Mouse (Mus musculus): ENCODE results near the gene Tenm4. TPM values are rescaled to one million over a fixed set of nuclear protein-coding genes. Genes with fewer than 3 reads are reported as not detected.
A peak's percentile ranks its signal among the peaks of the same experiment; 100 is the strongest.

Gene Tenm4
- polyA plus RNA-seq, 1 experiment from 2014 or later = 14.3 TPM

DNA sequence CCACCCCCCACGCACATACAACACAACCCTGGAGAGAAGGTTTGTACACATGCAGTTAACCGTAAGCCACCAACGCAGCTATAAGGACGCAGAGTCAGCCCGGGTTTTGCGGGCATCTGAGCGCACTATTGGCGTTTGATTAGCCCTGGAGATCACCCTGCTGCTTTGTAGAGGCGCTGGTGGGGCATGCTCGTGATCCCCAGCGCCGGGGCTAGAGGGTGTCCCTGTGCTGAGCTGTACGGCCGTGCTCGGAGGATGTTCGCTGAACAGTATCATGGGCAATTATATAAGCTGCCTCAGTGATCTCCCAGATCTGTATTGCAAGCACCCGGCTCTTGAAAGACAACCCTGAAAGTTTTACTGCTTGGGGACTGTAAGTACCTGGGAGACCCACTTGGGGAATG lies 40.6 kb downstream of the Tenm4 start:
- Histone ChIP-seq H3K27me3 (replicated peaks; ENCODE audit: control insufficient read depth, insufficient read depth, low read length) (peaks cover 17% of the 10 kb centered on the region; the same call in 1 of the 2 replicates), H3K36me3 (ENCODE audit: control insufficient read depth, insufficient read depth, low read length) (no peaks in the 10 kb centered on the region), H3K9ac (ENCODE audit: low read depth, low read length) (peak overlapping the region; percentile 73), H3K4me1 (ENCODE audit: control insufficient read depth, insufficient read depth, low read length) (peaks cover 23% of the 10 kb centered on the region), H3K9me3 (ENCODE audit: control insufficient read depth, low read length) (no peaks in the 10 kb centered on the region), H3K4me3 (ENCODE audit: low read length) (peak overlapping the region; percentile 60), H3K4me2 (ENCODE audit: low read depth, low read length) (peak overlapping the region; percentile 96), H3K27ac (ENCODE audit: low read length) (no peak overlapping the region)
- under 1% methylated on average over 17 of the region's 17 CpGs for WGBS
- ATAC-seq = no peak

DNA sequence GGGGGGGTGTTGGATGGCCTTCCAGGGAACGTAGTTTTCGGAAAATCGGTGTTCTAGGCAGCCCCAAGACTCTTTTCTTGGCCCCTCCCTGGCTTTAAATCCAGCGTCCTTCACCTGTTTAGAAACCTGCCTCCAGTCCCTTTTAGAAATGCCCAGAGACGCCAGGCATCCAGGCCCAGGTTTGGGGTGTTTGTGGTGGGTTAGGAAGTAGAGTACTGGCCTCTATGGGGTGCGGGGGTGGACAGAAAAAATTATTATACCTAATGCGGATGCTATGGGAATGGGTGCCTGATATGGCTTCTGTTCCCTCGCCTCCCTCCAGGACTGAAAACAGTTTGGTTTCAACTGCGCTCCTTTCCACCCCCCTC lies 41.2 kb downstream of the Tenm4 start:
- 6% methylated on average over 9 of the region's 9 CpGs for WGBS
- Histone ChIP-seq H3K9me3 (ENCODE audit: control insufficient read depth, low read length) (no peaks in the 10 kb centered on the region), H3K9ac (ENCODE audit: low read depth, low read length) (peak overlapping the region; percentile 73), H3K27ac (ENCODE audit: low read length) (peak overlapping the region; percentile 41; the same call in 1 of the 2 replicates), H3K36me3 (ENCODE audit: control insufficient read depth, insufficient read depth, low read length) (no peaks in the 10 kb centered on the region), H3K4me3 (ENCODE audit: low read length) (peak overlapping the region; percentile 60), H3K27me3 (replicated peaks; ENCODE audit: control insufficient read depth, insufficient read depth, low read length) (peaks cover 17% of the 10 kb centered on the region; the same call in 1 of the 2 replicates), H3K4me2 (ENCODE audit: low read depth, low read length) (peak overlapping the region; percentile 96), H3K4me1 (ENCODE audit: control insufficient read depth, insufficient read depth, low read length) (peaks cover 23% of the 10 kb centered on the region)
- no peak for ATAC-seq

- Histone ChIP-seq H3K4me1 (ENCODE audit: control insufficient read depth, insufficient read depth, low read length) (peaks cover 23% of the 10 kb centered on the region), H3K27me3 (replicated peaks; ENCODE audit: control insufficient read depth, insufficient read depth, low read length) (peaks cover 17% of the 10 kb centered on the region; the same call in 1 of the 2 replicates), H3K9me3 (ENCODE audit: control insufficient read depth, low read length) (no peaks in the 10 kb centered on the region), H3K36me3 (ENCODE audit: control insufficient read depth, insufficient read depth, low read length) (no peaks in the 10 kb centered on the region), H3K4me2 (ENCODE audit: low read depth, low read length) (peak overlapping the region; percentile 96), H3K27ac (ENCODE audit: low read length) (peak overlapping the region; percentile 41; the same call in 1 of the 2 replicates), H3K9ac (ENCODE audit: low read depth, low read length) (peak overlapping the region; percentile 73), H3K4me3 (ENCODE audit: low read length) (peak overlapping the region; percentile 60)
- ATAC-seq = peak; percentile 34
- under 1% methylated on average over 46 of the region's 48 CpGs for WGBS
Observed at GRCm38 (mm10) chr7:96212592-96213541, 41.8 kb downstream of the Tenm4 start.

DNA sequence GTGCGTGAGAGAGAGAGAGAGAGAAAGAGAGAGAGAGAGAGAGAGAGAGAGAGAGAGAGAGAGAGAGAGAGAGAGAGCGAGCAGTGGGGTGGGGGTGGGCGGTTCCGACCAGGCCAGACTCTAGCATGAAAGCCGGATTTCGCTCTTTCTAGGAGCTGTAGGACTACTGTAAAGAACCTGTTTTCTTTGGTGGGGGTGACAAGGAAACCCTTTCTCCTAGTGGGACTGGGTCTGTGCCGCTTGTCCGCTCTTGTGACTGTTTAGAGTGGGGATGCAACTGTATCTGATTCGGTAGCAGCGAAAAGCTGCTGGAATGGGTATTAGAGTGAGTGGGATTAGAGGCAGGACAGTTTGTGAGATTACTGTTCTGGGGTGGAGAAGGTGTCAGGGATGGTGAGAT lies 42.7 kb downstream of the Tenm4 start:
- Histone ChIP-seq H3K9ac (ENCODE audit: low read depth, low read length) (0 out of 2 replicates have a peak overlapping the region, but pooled peaks have one; percentile 33), H3K27ac (ENCODE audit: low read length) (no peak overlapping the region), H3K4me2 (ENCODE audit: low read depth, low read length) (peak overlapping the region; percentile 96), H3K36me3 (ENCODE audit: control insufficient read depth, insufficient read depth, low read length) (no peaks in the 10 kb centered on the region), H3K4me3 (ENCODE audit: low read length) (peak overlapping the region; percentile 60), H3K9me3 (ENCODE audit: control insufficient read depth, low read length) (no peaks in the 10 kb centered on the region), H3K27me3 (replicated peaks; ENCODE audit: control insufficient read depth, insufficient read depth, low read length) (peaks cover 15% of the 10 kb centered on the region; the same call in 1 of the 2 replicates), H3K4me1 (ENCODE audit: control insufficient read depth, insufficient read depth, low read length) (peaks cover 23% of the 10 kb centered on the region)
- WGBS = 43% methylated on average over 9 of the region's 10 CpGs
- no peak for ATAC-seq

GRCm38 (mm10) chr7:96214876-96215275 lies 43.8 kb downstream of the Tenm4 start:
- H3K9me3 ChIP-seq (ENCODE audit: control insufficient read depth, low read length) = no peaks in the 10 kb centered on the region
- 55% methylated on average over 2 of the region's 2 CpGs for WGBS
- no peak for ATAC-seq

GRCm38 (mm10) chr7:96215894-96216509 lies 45.0 kb downstream of the Tenm4 start:
- 49% methylated on average over 5 of the region's 5 CpGs for WGBS
- Histone ChIP-seq H3K4me2 (ENCODE audit: low read depth, low read length) (no peak overlapping the region), H3K36me3 (ENCODE audit: control insufficient read depth, insufficient read depth, low read length) (no peaks in the 10 kb centered on the region), H3K9ac (ENCODE audit: low read depth, low read length) (no peak overlapping the region), H3K9me3 (ENCODE audit: control insufficient read depth, low read length) (no peaks in the 10 kb centered on the region), H3K4me1 (ENCODE audit: control insufficient read depth, insufficient read depth, low read length) (peaks cover 23% of the 10 kb centered on the region), H3K27ac (ENCODE audit: low read length) (no peak overlapping the region), H3K4me3 (ENCODE audit: low read length) (no peak overlapping the region), H3K27me3 (replicated peaks; ENCODE audit: control insufficient read depth, insufficient read depth, low read length) (peaks cover 7% of the 10 kb centered on the region; the same call in 1 of the 2 replicates)
- ATAC-seq = no peak

More at GRCm38 (mm10) chr7:96214876-96215275, 43.8 kb downstream of the Tenm4 start:
- H3K27me3 ChIP-seq (replicated peaks; ENCODE audit: control insufficient read depth, insufficient read depth, low read length) = peaks cover 10% of the 10 kb centered on the region; the same call in 1 of the 2 replicates
- no peak overlapping the region for H3K4me3 ChIP-seq (ENCODE audit: low read length)
- no peaks in the 10 kb centered on the region for H3K36me3 ChIP-seq (ENCODE audit: control insufficient read depth, insufficient read depth, low read length)
- H3K4me2 ChIP-seq (ENCODE audit: low read depth, low read length) = no peak overlapping the region
- peaks cover 23% of the 10 kb centered on the region for H3K4me1 ChIP-seq (ENCODE audit: control insufficient read depth, insufficient read depth, low read length)
- no peak overlapping the region for H3K9ac ChIP-seq (ENCODE audit: low read depth, low read length)
- H3K27ac ChIP-seq (ENCODE audit: low read length) = no peak overlapping the region

DNA sequence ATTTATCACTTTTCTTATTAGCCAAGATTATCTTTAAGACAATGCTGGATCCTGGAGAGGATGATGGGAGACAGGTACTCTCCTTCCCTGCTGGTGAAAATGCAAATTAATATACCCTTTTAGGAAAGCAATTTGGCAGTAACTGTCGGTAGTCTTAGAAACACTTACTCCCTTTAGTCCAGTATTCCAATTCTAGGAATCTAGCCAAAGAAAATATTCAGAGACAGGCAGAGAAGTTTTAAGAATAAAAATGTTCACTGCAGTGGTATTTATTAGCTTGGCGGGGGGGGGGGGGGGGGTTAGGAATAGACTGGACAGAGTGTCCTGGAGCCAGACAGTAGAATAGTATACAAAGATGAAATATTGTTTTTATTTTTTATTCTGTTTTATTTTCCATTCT lies 48.3 kb downstream of the Tenm4 start:
- Histone ChIP-seq H3K36me3 (ENCODE audit: control insufficient read depth, insufficient read depth, low read length) (no peaks in the 10 kb centered on the region), H3K9me3 (ENCODE audit: control insufficient read depth, low read length) (no peaks in the 10 kb centered on the region), H3K4me3 (ENCODE audit: low read length) (no peak overlapping the region), H3K9ac (ENCODE audit: low read depth, low read length) (no peak overlapping the region), H3K27ac (ENCODE audit: low read length) (no peak overlapping the region), H3K4me2 (ENCODE audit: low read depth, low read length) (no peak overlapping the region), H3K4me1 (ENCODE audit: control insufficient read depth, insufficient read depth, low read length) (0 out of 2 replicates have a peak, but pooled peaks cover 2% of the 10 kb centered on the region), H3K27me3 (replicated peaks; ENCODE audit: control insufficient read depth, insufficient read depth, low read length) (0 out of 2 replicates have a peak, but pooled peaks cover 3% of the 10 kb centered on the region)
- ATAC-seq = no peak
- 64% methylated on average over 2 of the region's 2 CpGs for WGBS

DNA sequence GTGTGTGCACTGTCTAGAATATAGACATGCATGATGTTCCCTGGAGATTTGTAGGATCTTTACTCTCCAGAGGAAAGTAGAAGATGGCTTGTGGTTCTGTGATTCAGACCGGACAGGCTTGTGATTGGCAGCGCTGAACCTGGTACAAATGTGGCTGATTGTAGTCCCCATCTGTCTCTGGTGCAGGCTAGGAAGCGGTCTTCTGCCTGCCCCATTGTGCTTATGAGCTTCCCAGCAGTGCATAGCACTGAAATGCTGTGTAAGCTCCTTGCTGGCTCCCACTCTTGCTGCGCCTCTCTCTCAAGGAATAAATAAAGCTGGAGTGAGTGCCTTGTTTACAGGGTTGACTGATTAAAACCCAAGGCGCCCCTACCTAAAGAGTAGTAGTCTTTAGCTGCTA lies 49.6 kb downstream of the Tenm4 start:
- Histone ChIP-seq H3K9ac (ENCODE audit: low read depth, low read length) (no peak overlapping the region), H3K4me3 (ENCODE audit: low read length) (no peak overlapping the region), H3K36me3 (ENCODE audit: control insufficient read depth, insufficient read depth, low read length) (no peaks in the 10 kb centered on the region), H3K27me3 (replicated peaks; ENCODE audit: control insufficient read depth, insufficient read depth, low read length) (no peaks in the 10 kb centered on the region), H3K27ac (ENCODE audit: low read length) (no peak overlapping the region), H3K9me3 (ENCODE audit: control insufficient read depth, low read length) (no peaks in the 10 kb centered on the region), H3K4me1 (ENCODE audit: control insufficient read depth, insufficient read depth, low read length) (no peaks in the 10 kb centered on the region), H3K4me2 (ENCODE audit: low read depth, low read length) (no peak overlapping the region)
- ATAC-seq = no peak
- 70% methylated on average over 5 of the region's 5 CpGs for WGBS

GRCm38 (mm10) chr7:96222569-96222968 lies 51.5 kb downstream of the Tenm4 start:
- Histone ChIP-seq H3K9me3 (ENCODE audit: control insufficient read depth, low read length) (no peaks in the 10 kb centered on the region), H3K27ac (ENCODE audit: low read length) (no peak overlapping the region), H3K4me1 (ENCODE audit: control insufficient read depth, insufficient read depth, low read length) (no peaks in the 10 kb centered on the region), H3K4me2 (ENCODE audit: low read depth, low read length) (no peak overlapping the region), H3K36me3 (ENCODE audit: control insufficient read depth, insufficient read depth, low read length) (no peaks in the 10 kb centered on the region), H3K4me3 (ENCODE audit: low read length) (no peak overlapping the region), H3K27me3 (replicated peaks; ENCODE audit: control insufficient read depth, insufficient read depth, low read length) (no peaks in the 10 kb centered on the region), H3K9ac (ENCODE audit: low read depth, low read length) (no peak overlapping the region)
- ATAC-seq = no peak
- WGBS = 95% methylated on average over 1 of the region's 1 CpGs

All from intestine, embryonic 16.5 days (tissue).